Mouse (Mus musculus) adrenal gland, postnatal 10 days (tissue): ENCODE data around the gene Dcdc2a. TPM values are rescaled to one million over a fixed set of nuclear protein-coding genes. Genes with fewer than 3 reads are reported as not detected.

Experiments
- DNase-seq: peaks from one replicate; pipeline ENCODE4 v3.0.0; 2021; ENCODE audit warnings: mixed read lengths
- total RNA-seq, 2 experiments: library from RNA; stranded (reverse); gene quantifications; 2 replicates each; pipeline ENCODE4 v1.2.3; 2021

The Dcdc2a gene
- total RNA-seq, 2 experiments from 2014 or later = 0.58 to 0.99 TPM

- DNase-seq = no peak
Observed at GRCm38 (mm10) chr13:25097348-25097747, 41.5 kb downstream of the Dcdc2a start.

GRCm38 (mm10) chr13:25098578-25098977 lies 42.8 kb downstream of the Dcdc2a start:
- no peak for DNase-seq

GRCm38 (mm10) chr13:25099508-25099907 lies 43.7 kb downstream of the Dcdc2a start:
- DNase-seq = no peak

GRCm38 (mm10) chr13:25100581-25100980 lies 44.8 kb downstream of the Dcdc2a start:
- DNase-seq = no peak

GRCm38 (mm10) chr13:25105671-25106070 lies 49.9 kb downstream of the Dcdc2a start:
- no peak for DNase-seq

GRCm38 (mm10) chr13:25106740-25107139 lies 50.9 kb downstream of the Dcdc2a start:
- no peak for DNase-seq

GRCm38 (mm10) chr13:25108353-25108752 lies 52.5 kb downstream of the Dcdc2a start:
- DNase-seq = no peak

- DNase-seq = no peak
Observed at GRCm38 (mm10) chr13:25110592-25111095, 54.8 kb downstream of the Dcdc2a start.

GRCm38 (mm10) chr13:25115429-25115881 lies 59.7 kb downstream of the Dcdc2a start:
- peak; percentile 41 for DNase-seq

- DNase-seq = peak; percentile 55
Observed at GRCm38 (mm10) chr13:25115971-25116370, 60.2 kb downstream of the Dcdc2a start.

GRCm38 (mm10) chr13:25122740-25123335 lies 67.0 kb downstream of the Dcdc2a start:
- DNase-seq = no peak

- no peak for DNase-seq
Observed at GRCm38 (mm10) chr13:25127216-25127615, 71.4 kb downstream of the Dcdc2a start.

GRCm38 (mm10) chr13:25127806-25128205 lies 72.0 kb downstream of the Dcdc2a start:
- no peak for DNase-seq

- no peak for DNase-seq
Observed at GRCm38 (mm10) chr13:25128766-25129165, 73.0 kb downstream of the Dcdc2a start.

- no peak for DNase-seq
Observed at GRCm38 (mm10) chr13:25143066-25143465, 87.3 kb downstream of the Dcdc2a start.

- DNase-seq = no peak
Observed at GRCm38 (mm10) chr13:25144093-25144492, 88.3 kb downstream of the Dcdc2a start.

- DNase-seq = no peak
Observed at GRCm38 (mm10) chr13:25146232-25146631, 90.4 kb downstream of the Dcdc2a start.

GRCm38 (mm10) chr13:25150154-25150781 lies 94.5 kb downstream of the Dcdc2a start:
- DNase-seq = no peak

GRCm38 (mm10) chr13:25150861-25151260 lies 95.1 kb downstream of the Dcdc2a start:
- DNase-seq = no peak

GRCm38 (mm10) chr13:25159917-25160316 lies 104.1 kb downstream of the Dcdc2a start:
- no peak for DNase-seq

GRCm38 (mm10) chr13:25160804-25161203 lies 105.0 kb downstream of the Dcdc2a start:
- DNase-seq = no peak

- DNase-seq = no peak
Observed at GRCm38 (mm10) chr13:25162594-25162993, 106.8 kb downstream of the Dcdc2a start.

GRCm38 (mm10) chr13:25168891-25169290 lies 113.1 kb downstream of the Dcdc2a start:
- no peak for DNase-seq

- no peak for DNase-seq
Observed at GRCm38 (mm10) chr13:25177835-25178234, 122.0 kb downstream of the Dcdc2a start.
